Mouse (Mus musculus) liver, embryonic 14.5 days (tissue): Measurements from ENCODE around the gene Optc. TPM values are rescaled to one million over a fixed set of nuclear protein-coding genes. Genes with fewer than 3 reads are reported as not detected.

Experiments used
- ATAC-seq: fragments of 200-750 bp; cut with Nextera tagmentation; 2 replicates; pipeline ENCODE4 v1.8.0; 2017; ENCODE audit warnings: moderate number of reproducible peaks, mild to moderate bottlenecking, moderate library complexity; ENCODE audit not compliant: insufficient read depth
- DNase-seq, 3 experiments: peaks; one replicate each; pipeline ENCODE4 v3.0.0-alpha.2; 2012 to 2013; ENCODE audit warnings: low read depth in 3 of 3, low spot score in 3 of 3
- H3K27ac ChIP-seq: fragments of 300-500 bp; sonication (generic); 2 replicates; pipeline ENCODE4 v1.5.1; 2014; ENCODE audit warnings: moderate library complexity, mild to moderate bottlenecking, control low read depth, inconsistent platforms
- H3K27me3 ChIP-seq: fragments of 300-500 bp; sonication (generic); 2 replicates; pipeline ENCODE4 v1.6.1; 2014; ENCODE audit warnings: mild to moderate bottlenecking, low read length, moderate library complexity; ENCODE audit not compliant: control insufficient read depth, insufficient read depth
- H3K36me3 ChIP-seq: fragments of 300-500 bp; sonication (generic); replicated peaks from 2 replicates; pipeline ENCODE4 v1.6.1; 2014; ENCODE audit warnings: low read depth; ENCODE audit not compliant: control insufficient read depth, insufficient read depth
- H3K4me1 ChIP-seq, 2 experiments: fragments of 200-500 bp in 1 of 2; fragments of 300-500 bp in 1 of 2; sonication (generic) in 1 of 2; replicated peaks; 2 replicates each; pipeline ENCODE4 v1.6.1; 2012 to 2014; ENCODE audit warnings: antibody characterized with exemption in 1 of 2, inconsistent platforms in 1 of 2, low read length in 1 of 2; ENCODE audit not compliant: control insufficient read depth in 2 of 2, insufficient read depth in 2 of 2
- H3K4me2 ChIP-seq: fragments of 300-500 bp; sonication (generic); 2 replicates; pipeline ENCODE4 v1.6.1; 2014; ENCODE audit warnings: low read depth, mild to moderate bottlenecking, control low read depth, moderate library complexity
- H3K4me3 ChIP-seq, 2 experiments: fragments of 200-500 bp in 1 of 2; fragments of 300-500 bp in 1 of 2; sonication (generic) in 1 of 2; 2 replicates each; pipeline ENCODE4 v1.5.1; 2012 to 2014; ENCODE audit warnings: low read depth in 2 of 2, low read length in 2 of 2, mild to moderate bottlenecking in 2 of 2, control low read depth in 1 of 2, inconsistent platforms in 1 of 2, moderate library complexity in 1 of 2; ENCODE audit not compliant: insufficient read depth in 1 of 2
- H3K9ac ChIP-seq: fragments of 300-500 bp; sonication (generic); replicated peaks from 2 replicates; pipeline ENCODE4 v1.6.1; 2014; ENCODE audit warnings: mild to moderate bottlenecking, control low read depth, moderate library complexity
- H3K9me3 ChIP-seq: fragments of 300-500 bp; sonication (generic); 2 replicates; pipeline ENCODE4 v1.6.1; 2016; ENCODE audit warnings: low read length, mixed read lengths; ENCODE audit not compliant: control insufficient read depth
- CTCF ChIP-seq: IDR thresholded peaks from 2 replicates; pipeline ENCODE4 v1.5.1; 2016; ENCODE audit warnings: antibody characterized with exemption, low read depth, control low read depth
- EP300 ChIP-seq: IDR thresholded peaks from 2 replicates; pipeline ENCODE4 v1.6.1; 2016; ENCODE audit warnings: antibody characterized with exemption, low read depth
- WGBS: fragments of 180-500 bp; shearing (Covaris S2); extraction: QIAGEN DNeasy Blood & Tissue Kit; methylation state at CpG from one replicate; pipeline ENCODE4 v1.1.7; 2014; ENCODE audit not compliant: insufficient replicate concordance; 5-methylcytosine and 5-hydroxymethylcytosine counted together
- polyA plus RNA-seq, 2 experiments: library from polyadenylated mRNA; depleted of rRNA in 1 of 2; stranded (reverse) in 1 of 2; unstranded in 1 of 2; fragments of >200 nt; fragmentation: Nextera tagmentation in 1 of 2; extraction: Ambion mirVana in 1 of 2; gene quantifications; 2 replicates each; pipeline versions ENCODE4 v1.2.1 to v1.2.3; 2012 to 2014

Optc gene
- polyA plus RNA-seq, 2 experiments: 0.11 TPM; not detected in 1

- Histone ChIP-seq H3K4me3 (no peak overlapping the region), H3K27me3 (no peaks in the 10 kb centered on the region), H3K4me1 (no peaks in the 10 kb centered on the region), H3K27ac (no peak overlapping the region), H3K4me2 (no peak overlapping the region), H3K36me3 (no peaks in the 10 kb centered on the region), H3K9ac (no peak overlapping the region), H3K9me3 (no peaks in the 10 kb centered on the region)
- DNase-seq (no peak), ATAC-seq (no peak)
- TF ChIP-seq CTCF: no peak
- no peak for TF ChIP-seq EP300
- 73% methylated on average over 6 of the region's 6 CpGs for WGBS
These were observed 34.5 kb downstream of the Optc start for GRCm38 (mm10) chr1:133873086-133873813.

GRCm38 (mm10) chr1:133871241-133871640, 36.6 kb downstream of the Optc start:
- H3K4me1 ChIP-seq: no peaks in the 10 kb centered on the region
- H3K9me3 ChIP-seq: no peaks in the 10 kb centered on the region
- no peaks in the 10 kb centered on the region for H3K27me3 ChIP-seq
- no peak overlapping the region for H3K9ac ChIP-seq
- DNase-seq (no peak), ATAC-seq (no peak)
- WGBS: 73% methylated on average over 10 of the region's 10 CpGs
- H3K27ac ChIP-seq: no peak overlapping the region
- no peaks in the 10 kb centered on the region for H3K36me3 ChIP-seq
- no peak for TF ChIP-seq EP300
- TF ChIP-seq CTCF: no peak
- no peak overlapping the region for H3K4me2 ChIP-seq
- H3K4me3 ChIP-seq: no peak overlapping the region

- Histone ChIP-seq H3K4me1 (no peaks in the 10 kb centered on the region), H3K27me3 (no peaks in the 10 kb centered on the region), H3K36me3 (no peaks in the 10 kb centered on the region), H3K4me3 (no peak overlapping the region), H3K9ac (no peak overlapping the region), H3K27ac (no peak overlapping the region), H3K4me2 (no peak overlapping the region), H3K9me3 (no peaks in the 10 kb centered on the region)
- TF ChIP-seq EP300 (no peak), CTCF (no peak)
- 48% methylated on average over 2 of the region's 2 CpGs for WGBS
- ATAC-seq: no peak
- no peak for DNase-seq
These were observed 38.6 kb downstream of the Optc start for GRCm38 (mm10) chr1:133869221-133869620.

- no peaks in the 10 kb centered on the region for H3K9me3 ChIP-seq
- 17% methylated on average over 10 of the region's 10 CpGs for WGBS
- no peak overlapping the region for H3K4me2 ChIP-seq
- H3K4me3 ChIP-seq: no peak overlapping the region
- no peak overlapping the region for H3K27ac ChIP-seq
- no peak for DNase-seq
- no peaks in the 10 kb centered on the region for H3K27me3 ChIP-seq
- H3K9ac ChIP-seq: no peak overlapping the region
- no peaks in the 10 kb centered on the region for H3K36me3 ChIP-seq
- ATAC-seq: no peak
- peaks cover 0 to 17% of the 10 kb centered on the region in 2 experiments; a peak in 3 of 4 replicates for H3K4me1 ChIP-seq
- no peak for TF ChIP-seq CTCF
- TF ChIP-seq EP300: no peak
These were observed 44.4 kb downstream of the Optc start for GRCm38 (mm10) chr1:133863257-133863997.

- H3K9me3 ChIP-seq: no peaks in the 10 kb centered on the region
- no peak overlapping the region for H3K27ac ChIP-seq
- peaks cover 3% of the 10 kb centered on the region; the same call in 1 of the 2 replicates for H3K27me3 ChIP-seq
- TF ChIP-seq CTCF (no peak), EP300 (no peak)
- H3K4me2 ChIP-seq: no peak overlapping the region
- no peaks in the 10 kb centered on the region for H3K36me3 ChIP-seq
- H3K9ac ChIP-seq: no peak overlapping the region
- H3K4me1 ChIP-seq: peaks cover 0 to 22% of the 10 kb centered on the region in 2 experiments; a peak in 3 of 4 replicates
- no peak overlapping the region for H3K4me3 ChIP-seq
- no peak for DNase-seq
- 63% methylated on average over 5 of the region's 5 CpGs for WGBS
- no peak for ATAC-seq
These were observed 46.8 kb downstream of the Optc start for GRCm38 (mm10) chr1:133861028-133861427.
